Mouse (Mus musculus): Measurements from ENCODE around the gene Psg27.

DNA sequence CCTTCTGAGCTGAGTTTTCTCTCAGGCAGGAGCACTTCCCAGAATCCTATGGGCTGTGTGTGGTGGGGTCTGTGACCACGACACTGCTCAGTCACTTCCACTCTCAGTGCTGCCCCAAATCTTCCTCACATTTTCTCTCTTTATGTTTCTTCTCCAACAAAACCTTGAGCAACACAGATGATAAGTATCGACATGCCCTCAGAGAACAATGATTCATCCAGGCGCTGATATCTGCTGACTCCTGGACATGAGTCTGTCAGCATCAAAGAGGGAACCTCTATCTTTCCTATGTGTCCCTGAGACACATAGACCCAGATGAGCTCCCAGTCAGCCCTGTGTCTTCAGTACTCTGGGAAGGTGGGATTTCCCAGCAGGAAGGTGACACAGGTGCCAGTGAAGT lies at the start of gene Psg27:
- TF ChIP-seq CTCF (conservative IDR thresholded peaks at IDR 0.05; ENCODE audit: low read length) (no peak), NANOG (IDR thresholded peaks at IDR 0.05; ENCODE audit: borderline replicate concordance, low read length) (no peak)
